Mouse (Mus musculus) MN1 (cell line): ENCODE measurements around the gene Pde6b.

Experiments
- DNase-seq: peaks from one replicate; pipeline ENCODE4 v3.0.0-alpha.2; 2016; ENCODE audit warnings: low spot score

Gene Pde6b

DNA sequence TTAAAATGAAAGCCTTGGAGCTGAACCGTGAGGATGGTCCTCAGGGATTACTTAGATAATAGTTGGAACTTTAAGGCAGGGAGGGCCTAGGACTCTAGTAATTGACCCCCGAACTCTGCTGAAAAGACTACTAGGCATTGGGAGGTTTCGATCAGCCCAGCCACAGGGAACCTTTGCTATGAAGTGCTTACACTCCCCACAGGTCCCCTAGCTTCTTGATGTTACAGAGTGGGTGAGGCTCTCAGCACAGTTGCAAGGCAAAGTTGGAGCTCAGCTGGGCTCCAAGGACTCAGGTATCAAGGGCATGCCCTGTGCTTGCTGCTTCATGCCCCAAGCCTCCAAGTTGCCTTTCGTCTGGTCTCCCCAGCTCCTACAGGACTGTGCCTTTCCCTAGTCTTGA lies 74.3 kb downstream of the Pde6b start:
- DNase-seq = no peak

DNA sequence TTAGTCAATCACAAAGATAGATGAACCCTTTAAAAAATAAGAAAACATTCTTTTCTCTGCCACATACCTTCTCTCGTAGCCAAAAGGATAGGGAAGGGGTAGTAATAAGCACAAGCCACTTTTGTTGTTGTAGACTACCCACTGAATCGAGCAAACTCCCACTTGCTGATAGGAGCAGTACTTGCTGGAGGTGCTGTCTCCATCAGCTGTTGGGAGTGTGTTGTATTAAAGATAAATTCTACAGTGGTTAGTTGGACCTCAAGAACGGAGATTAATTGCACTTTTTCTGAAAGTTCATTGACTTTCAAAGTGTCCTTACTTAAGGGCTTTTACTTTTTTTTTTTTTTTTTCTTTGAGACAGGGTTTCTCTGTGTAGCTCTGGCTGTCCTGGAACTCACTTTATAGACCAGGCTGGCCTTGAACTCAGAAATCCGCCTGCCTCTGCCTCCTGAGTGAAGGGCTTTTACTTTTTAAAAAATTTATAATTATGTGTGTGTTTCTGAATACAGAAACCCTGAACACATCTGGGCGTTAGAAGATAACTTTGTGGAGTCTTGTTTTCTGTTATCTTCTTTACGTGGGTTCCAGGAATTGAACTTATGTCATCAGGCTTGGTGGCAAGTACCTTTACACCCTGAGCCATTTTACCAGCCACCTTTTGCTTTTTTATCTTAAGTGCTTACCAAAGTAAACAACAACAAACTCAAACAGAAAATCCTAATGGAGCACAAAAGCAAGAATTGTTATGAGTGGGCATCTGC lies 77.1 kb downstream of the Pde6b start:
- DNase-seq = no peak

DNA sequence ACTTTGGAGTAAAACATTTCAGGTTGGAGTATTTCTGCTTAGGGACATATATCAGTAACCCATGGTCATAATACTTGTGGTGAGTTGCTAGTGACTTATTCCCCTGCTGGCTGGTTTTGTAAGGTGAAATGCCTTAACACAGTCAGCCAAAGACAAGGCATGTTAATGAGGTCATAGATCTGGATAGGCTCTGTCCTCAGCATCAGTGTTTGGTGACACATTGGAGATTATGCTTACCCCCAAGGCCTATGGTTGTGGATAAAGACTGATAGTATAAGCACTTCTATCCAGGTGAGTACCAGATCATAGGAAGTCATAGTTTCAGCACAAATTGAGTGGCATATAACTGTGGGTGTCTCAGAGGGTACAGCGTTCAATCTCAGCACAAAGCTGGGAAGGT lies 78.5 kb downstream of the Pde6b start:
- DNase-seq = no peak

DNA sequence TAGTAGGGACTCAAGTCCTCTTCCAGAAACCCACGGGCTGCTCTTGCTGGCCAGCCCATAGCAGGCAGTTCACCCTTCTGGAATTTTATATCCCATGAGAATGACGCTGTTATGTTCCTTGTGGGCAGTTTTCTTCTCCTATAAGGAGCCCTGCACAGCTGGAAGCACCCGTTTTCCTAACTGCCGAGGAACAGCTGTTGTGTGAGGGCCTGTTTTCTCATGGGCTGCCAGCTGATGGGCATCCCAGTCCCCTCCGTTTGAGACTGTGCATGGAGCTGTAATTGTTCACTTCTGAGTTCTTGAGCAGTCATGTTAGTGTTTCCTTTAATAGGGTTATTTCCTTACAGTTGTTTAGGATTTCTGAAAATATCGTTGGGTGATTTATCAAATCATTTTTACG lies 81.4 kb downstream of the Pde6b start:
- no peak for DNase-seq

DNA sequence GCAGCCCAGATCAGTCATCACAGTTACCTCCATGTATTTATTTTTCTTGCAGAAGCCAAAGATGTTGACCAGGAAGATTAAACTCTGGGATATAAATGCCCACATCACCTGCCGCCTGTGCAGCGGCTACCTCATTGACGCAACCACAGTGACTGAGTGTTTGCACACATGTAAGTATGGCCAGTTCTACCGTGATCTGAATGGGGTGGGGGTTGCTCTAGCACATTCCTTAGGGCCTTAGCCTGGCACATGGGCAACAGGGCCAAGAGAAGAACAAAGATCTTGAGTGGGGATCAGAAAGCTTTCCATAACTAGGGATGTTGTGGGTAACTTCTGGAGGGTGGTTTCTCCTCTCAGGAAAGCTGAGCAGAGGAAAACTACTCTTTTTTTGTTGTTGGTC lies 85.5 kb downstream of the Pde6b start:
- DNase-seq = no peak

DNA sequence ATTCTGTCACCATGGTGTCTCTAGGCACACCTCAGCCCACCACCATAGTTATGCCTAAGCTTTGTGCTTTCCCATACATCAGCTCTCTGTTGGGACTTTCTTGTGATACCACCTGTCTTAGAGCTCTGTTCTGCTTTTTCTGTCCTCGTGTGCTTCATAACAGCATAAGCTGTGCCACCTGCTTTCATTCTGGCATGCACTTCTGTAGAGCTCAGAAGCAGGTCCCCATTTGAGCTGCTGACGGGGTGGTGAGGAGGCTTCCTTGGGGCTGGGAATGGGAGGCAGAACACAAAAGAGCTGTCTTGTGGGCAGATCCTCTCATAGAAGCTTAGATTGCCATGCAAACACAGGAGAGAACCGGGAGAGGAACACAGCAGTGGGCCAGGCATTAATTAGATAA lies 87.8 kb downstream of the Pde6b start:
- no peak for DNase-seq
